Mouse (Mus musculus) gastrocnemius, postnatal 25 days (tissue): Measurements from ENCODE around the gene Drg1. TPM values are rescaled to one million over a fixed set of nuclear protein-coding genes. Genes with fewer than 3 reads are reported as not detected.

Experiments used
- DNase-seq: peaks from one replicate; pipeline ENCODE4 v3.0.0; 2022
- total RNA-seq, 2 experiments: library from RNA; stranded (reverse); gene quantifications; 1 replicate in 1 of 2; 2 replicates in 1 of 2; pipeline ENCODE4 v1.2.3; 2021

The Drg1 gene
- total RNA-seq, 2 experiments from 2014 or later = 42.8 to 45.0 TPM

DNA sequence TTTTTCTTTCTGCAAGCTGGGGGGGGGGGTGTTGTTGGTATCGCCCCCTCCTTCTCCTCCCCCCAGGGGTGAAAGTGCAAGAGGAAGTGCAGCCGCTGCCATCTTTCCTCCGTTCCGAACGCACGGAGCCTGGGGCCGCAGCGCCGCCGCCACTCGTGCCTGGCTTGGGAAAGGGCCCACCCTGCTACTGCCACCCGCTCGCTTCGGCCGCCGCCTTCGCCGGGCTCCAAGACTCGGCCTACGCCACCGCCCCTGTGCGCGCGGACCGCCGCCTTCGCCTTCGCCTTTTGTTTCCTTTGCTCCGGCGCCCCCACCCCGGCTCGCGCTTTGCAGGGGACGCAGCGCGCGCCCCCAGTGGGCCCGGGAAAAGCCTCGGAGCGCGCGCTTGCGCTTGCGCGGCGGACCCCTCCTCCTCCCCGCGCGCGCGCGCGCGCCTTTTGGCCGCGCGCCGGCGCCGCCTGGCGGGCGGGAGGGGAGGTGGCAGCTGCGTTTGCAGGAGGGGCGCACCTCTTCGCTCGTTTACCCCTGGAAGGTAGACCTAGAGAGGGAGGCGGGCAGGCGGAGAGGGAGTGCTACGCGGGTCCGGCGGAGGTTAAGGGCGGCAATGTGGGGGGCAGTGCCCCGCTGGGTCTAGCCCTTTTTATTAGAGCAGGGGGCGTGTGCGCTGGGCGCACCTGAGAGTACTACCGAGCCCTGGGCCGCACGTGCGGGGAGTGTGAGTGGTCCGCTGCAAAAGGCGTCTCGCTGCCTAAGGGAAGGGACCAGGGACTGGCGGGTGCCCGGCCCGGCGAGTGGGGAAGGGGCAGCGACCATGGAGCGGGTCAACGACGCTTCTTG is 23.8 kb upstream of the Drg1 start:
- no peak for DNase-seq

DNA sequence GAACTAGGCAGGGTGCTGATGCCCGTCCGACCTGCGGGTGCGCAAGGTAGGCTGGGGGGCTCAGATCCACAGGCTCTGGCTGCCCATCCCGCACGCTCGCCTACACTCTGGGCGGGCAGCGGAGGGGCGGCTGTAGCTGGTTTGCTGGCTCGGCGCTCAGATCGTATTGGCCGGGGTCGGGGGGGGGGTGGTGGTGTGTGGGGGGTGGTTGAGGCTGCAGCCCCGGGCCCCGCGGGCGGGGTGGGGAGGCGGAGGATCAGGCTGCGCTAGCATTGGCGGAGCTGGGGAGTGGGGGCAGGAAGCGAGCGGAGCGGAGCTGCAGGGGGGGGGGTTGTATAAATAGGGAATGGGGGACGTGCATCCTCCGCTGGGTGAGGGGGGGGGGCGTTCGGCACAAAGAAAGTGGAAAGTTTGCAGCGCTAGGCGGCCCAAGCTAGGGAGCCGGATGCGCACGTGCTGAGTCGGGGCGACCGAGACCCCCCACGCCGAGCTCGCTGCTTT is 23.1 kb upstream of the Drg1 start:
- peak; percentile 82 for DNase-seq

- DNase-seq = peak; percentile 8
These were observed 22.5 kb upstream of the Drg1 start, which contains the start of gene Patz1 for GRCm38 (mm10) chr11:3288521-3289301. Gene Patz1 (plus strand): TSS chr11:3288874.

DNA sequence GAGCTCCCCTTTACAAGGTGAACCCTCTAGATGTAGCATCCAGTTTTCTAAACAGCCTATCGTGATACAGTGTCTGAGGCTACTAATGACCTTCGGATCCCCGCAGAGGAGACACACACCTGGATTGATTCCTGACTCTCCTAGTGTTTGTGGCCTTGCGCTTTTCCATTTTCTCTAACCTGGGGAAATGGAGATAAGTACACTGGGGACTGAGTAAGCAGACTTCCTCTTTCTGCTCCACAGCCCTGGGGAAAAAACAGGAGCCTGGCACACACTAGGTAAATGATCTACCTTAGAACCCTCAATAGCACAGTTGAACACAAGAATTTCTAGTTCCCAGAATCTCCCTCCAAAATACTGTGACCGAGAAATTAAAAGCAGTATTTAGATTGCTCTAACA is 21.7 kb upstream of the Drg1 start:
- no peak for DNase-seq

GRCm38 (mm10) chr11:3287131-3287530 is 20.9 kb upstream of the Drg1 start:
- no peak for DNase-seq

- DNase-seq = no peak
These were observed 19.7 kb upstream of the Drg1 start for GRCm38 (mm10) chr11:3285940-3286339.

- DNase-seq = no peak
These were observed 17.4 kb upstream of the Drg1 start for GRCm38 (mm10) chr11:3283645-3284044.

DNA sequence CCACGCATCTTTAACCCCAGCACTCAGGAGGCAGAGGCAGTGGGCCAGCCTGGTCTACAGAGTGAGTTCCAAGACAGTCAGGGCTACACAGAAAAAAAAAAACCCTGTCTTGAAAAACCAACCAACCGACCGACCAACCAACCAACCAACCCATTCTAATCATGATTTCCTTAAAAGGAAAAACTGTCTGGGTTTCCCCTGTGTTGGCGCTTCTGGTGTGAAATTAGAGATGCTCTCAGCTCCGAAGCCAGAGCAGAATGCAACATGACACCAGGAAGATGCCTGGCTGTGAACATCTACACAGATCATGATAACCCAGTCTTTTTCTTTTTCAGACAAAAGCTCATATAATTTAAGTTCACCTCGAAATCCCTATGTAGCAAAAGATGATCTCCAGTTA is 16.7 kb upstream of the Drg1 start:
- DNase-seq = no peak

GRCm38 (mm10) chr11:3279729-3280128 is 13.5 kb upstream of the Drg1 start:
- DNase-seq = no peak

DNA sequence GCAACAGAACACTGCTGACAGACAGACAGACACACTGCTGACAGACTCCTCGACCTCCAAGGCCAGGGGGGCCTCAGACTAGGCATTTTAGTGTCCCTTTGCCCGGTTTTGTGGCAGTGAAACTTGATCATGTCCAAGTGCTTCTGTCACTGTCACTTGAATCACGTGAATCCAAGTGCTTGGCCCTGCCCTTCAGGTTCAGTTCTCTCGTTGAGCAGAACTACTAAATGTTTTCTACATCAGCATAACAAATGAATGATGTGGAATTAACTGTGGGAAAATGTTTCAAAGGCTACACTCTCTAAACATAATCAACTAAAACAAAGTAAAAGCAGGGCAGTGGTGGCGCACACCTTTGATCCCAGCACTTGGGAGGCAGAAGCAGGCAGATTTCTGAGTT is 12.1 kb upstream of the Drg1 start:
- DNase-seq = no peak

- no peak for DNase-seq
These were observed 3.0 kb upstream of the Drg1 start for GRCm38 (mm10) chr11:3269241-3269640.

DNA sequence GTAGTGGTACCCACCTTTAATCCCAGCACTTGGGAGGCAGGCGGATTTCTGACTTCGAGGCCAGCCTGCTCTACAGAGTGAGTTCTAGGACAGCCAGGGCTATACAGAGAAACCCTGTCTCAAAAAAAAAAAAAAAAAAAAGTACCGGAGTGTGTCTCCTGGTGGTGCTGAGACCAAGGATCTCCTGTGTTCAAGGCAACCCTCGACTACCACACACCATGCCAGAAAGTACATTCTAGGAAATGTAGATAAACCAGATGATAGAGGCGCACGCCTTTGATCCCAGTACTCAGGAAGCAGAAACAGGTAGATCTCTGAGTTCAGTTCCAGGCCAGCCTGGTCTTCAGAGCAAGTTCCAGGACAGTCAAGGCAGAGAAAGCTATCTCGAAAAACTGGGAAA is 918 bp upstream of the Drg1 start:
- no peak for DNase-seq

DNA sequence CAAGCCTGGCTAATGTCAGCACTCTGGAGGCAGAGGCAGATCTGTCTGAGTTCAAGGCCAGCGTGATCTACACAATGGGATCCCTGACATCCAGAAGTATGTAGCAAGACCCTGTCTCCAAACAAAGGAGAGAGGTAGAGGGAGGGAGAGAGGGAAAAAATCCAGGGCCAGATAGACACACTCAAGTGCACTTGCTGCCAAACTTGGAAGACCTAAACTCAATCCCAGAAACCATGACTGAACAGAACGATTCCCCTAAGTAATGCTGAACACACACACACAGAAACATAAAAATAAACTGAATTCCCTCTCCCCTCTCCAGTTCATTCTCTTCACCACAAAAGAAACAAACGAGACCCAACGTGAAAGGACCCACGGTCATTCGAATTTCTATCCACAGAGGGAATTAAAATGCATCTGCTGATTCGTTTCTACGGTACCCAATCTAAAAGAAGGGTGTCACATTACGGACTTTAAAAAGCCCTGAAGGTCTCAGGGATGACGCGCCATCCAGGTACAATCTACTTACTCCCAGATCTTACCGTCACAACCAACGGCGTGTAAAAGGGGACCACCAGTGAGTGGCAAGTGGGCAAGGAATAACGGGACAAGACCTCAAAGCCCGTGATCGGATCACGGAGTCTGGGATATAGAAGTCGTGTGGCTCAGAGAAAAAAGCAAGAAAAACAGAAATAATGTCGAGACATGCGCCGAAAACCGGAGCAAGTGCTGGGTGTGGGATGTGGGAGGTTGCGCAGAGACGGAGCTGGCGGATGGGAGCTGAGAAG is 730 bp downstream of the Drg1 start:
- no peak for DNase-seq

GRCm38 (mm10) chr11:3259537-3259936 is 6.7 kb downstream of the Drg1 start:
- DNase-seq = no peak

DNA sequence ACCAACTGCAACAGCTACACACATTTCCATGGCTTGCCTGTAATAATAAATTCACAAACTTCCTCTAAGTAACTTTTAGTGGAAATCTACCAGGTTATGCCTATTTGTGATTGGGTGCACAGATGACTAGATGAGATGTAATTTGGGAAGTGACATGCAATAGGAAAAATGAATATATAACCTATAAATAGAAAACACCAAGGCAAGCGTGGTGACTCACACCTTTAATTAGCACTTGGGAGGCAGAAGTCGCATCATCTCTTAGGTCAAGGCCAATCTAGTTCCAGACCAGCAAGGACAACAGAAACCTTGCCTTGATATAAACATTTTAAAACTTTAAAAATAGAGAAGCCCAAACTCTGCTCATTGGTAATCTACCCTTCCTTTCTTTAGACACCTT is 18.8 kb downstream of the Drg1 start:
- DNase-seq = no peak

DNA sequence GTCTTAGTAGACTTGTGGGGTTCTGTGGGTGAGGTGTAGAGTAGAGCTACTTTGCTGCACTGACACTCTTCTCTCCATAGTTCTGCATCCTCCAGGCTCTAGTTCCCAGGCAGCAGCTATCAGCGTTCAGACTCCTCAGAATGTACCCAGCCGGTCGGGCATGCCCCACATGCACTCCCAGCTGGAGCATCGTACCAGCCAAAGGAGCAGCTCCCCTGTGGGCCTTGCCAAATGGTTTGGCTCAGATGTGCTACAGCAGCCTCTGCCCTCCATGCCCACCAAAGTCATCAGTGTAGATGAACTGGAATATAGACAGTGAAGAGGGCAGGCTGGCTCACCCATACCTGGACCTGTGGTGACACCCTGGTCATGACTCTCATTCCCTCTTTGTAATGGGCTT is 22.4 kb downstream of the Drg1 start:
- no peak for DNase-seq

GRCm38 (mm10) chr11:3242395-3242794 is 23.8 kb downstream of the Drg1 start:
- no peak for DNase-seq

- DNase-seq = no peak
These were observed 30.9 kb downstream of the Drg1 start for GRCm38 (mm10) chr11:3235277-3235676.

- DNase-seq = no peak
These were observed 32.5 kb downstream of the Drg1 start for GRCm38 (mm10) chr11:3233704-3234103.

DNA sequence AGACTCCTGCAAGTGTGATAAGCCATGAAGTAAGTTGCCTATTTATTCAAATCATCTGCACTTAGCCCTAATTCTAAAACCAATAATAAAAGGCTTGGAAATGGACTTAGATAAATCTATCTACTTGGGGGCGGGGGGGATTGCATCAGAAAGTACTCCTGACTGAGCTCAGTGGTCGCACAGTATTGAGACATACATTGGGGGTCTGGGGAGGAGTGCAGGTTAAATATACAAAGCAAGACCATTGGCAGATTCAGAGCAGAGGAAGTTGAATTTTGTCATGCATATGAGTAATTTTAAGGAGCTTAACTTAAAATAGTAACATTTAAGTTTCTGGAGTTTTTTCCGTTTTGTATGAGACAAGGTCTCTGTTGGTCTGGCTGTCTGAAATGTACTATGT is 34.0 kb downstream of the Drg1 start:
- no peak for DNase-seq

- no peak for DNase-seq
These were observed 39.1 kb downstream of the Drg1 start for GRCm38 (mm10) chr11:3227113-3227512.

DNA sequence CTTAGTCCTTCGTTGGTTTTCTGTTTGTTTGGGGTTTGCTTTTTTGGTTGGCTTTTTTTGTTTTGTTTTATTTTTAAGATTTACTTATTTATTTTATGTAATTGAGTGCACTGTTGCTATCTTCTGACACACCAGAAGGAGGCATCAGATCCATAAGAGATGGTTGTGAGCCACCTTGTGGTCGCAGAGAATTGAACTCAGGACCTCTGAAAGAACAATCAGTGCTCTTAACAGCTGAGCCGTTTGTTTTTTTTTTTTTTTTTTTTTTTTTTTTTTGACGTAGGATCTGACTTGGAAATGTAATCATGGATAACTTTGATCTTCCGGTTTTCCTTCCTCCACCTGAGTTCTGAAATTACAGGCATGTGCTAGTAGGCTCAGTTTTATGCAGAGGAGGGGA is 43.1 kb downstream of the Drg1 start:
- no peak for DNase-seq

- no peak for DNase-seq
These were observed 53.7 kb downstream of the Drg1 start for GRCm38 (mm10) chr11:3212526-3212925.
